Mouse (Mus musculus): ENCODE measurements around the gene Fbxo11.
"Not testable (repeated sequence)": the region's sequence is repeated elsewhere in the genome, so short reads cannot be mapped to it uniquely, and the experiment has no call there.

Gene Fbxo11

GRCm38 (mm10) chr17:88067202-88067901, 2.3 kb upstream of the Fbxo11 start:
- in situ Hi-C loops (cut with MseI, MboI): no loop called here

- in situ Hi-C loops (cut with MseI, MboI): no loop called here
Measured at GRCm38 (mm10) chr17:88066799-88067198, 1.7 kb upstream of the Fbxo11 start.

GRCm38 (mm10) chr17:88065801-88066646, 933 bp upstream of the Fbxo11 start:
- in situ Hi-C loops (cut with MseI, MboI): no loop called here

DNA sequence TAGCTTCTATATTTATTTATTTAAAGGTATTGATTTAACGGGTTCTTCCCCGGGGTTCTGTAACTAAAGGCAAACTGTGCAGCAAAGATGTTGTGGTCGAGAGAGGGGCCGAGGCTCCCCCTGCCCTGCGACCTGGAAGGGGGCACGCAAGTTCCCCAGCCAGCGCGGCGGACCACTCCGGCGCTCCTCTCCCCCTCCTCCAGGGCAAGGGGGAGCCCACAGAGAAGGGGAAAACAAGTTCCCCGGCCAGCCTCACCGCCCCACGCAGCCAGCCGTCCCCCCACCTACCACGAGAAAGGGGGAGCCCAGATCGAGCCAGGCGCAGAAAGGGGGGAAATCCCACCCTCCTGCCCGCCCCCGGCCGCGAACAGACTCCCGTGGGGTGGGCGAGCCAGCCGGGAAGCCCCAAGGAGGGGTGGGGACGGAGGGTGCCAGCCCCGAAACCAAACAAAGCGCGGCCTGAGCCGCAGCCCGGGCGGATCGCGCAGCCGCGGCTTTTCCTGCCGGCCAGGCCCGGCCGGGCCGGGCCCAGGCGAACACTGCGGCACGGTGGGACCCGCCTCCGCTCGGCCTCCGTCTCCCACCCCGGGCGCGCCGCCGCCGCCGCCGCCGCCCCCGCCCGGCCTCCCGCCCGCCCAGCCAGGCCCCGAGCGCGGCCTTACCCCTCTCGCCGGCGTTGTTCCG, 602 bp downstream of the Fbxo11 start:
- in situ Hi-C loops (cut with MseI, MboI): no loop called here

- in situ Hi-C loops (cut with MseI, MboI): no loop called here
Measured at GRCm38 (mm10) chr17:88063980-88064346, 1.1 kb downstream of the Fbxo11 start.

GRCm38 (mm10) chr17:88062860-88063580, 2.1 kb downstream of the Fbxo11 start:
- in situ Hi-C loops (cut with MseI, MboI): no loop called here

DNA sequence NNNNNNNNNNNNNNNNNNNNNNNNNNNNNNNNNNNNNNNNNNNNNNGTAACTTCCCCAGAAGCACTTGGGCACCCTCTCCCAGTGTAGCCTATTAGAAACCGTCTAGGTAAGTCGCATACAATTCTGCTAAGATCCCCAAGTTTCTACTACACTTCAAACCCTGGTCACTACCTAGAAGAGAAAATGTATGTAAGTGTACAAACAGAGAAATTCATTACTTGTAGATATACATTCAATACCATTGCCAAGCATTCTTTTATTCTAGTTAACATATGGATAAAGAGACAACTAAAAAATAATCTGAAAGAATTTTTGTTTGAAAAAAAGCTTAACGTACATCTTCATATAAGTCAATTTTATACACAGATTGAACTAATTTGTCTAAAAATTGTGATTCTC, 3.1 kb downstream of the Fbxo11 start:
- in situ Hi-C loops (cut with MseI, MboI): no loop called here

- in situ Hi-C loops (cut with MseI, MboI): no loop called here
Measured at GRCm38 (mm10) chr17:88058280-88058679, 6.8 kb downstream of the Fbxo11 start.

GRCm38 (mm10) chr17:88057846-88058245, 7.2 kb downstream of the Fbxo11 start:
- in situ Hi-C loops (cut with MseI, MboI): no loop called here

DNA sequence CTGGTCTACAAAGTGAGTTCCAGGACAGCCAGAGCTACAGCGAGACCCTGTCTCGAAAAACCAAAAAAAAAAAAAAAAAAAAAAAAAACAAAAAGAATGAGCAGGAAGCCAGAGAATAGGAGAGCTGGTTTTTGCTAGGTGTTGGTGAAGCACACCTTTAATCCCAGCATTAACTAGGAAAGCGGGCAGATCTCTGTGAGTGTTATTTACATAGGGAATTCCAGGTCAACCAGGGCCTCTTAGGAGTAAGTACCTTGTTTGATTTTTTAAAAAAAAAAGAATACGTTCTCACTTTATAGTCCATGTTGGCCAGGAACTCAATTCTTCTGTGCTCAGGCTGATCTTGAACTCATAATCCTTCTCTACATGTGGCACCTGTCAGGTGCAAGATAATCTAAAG, 13.4 kb downstream of the Fbxo11 start:
- in situ Hi-C loops (cut with MseI, MboI): no loop called here

GRCm38 (mm10) chr17:88050892-88051291, 14.2 kb downstream of the Fbxo11 start:
- in situ Hi-C loops (cut with MseI, MboI): no loop called here

DNA sequence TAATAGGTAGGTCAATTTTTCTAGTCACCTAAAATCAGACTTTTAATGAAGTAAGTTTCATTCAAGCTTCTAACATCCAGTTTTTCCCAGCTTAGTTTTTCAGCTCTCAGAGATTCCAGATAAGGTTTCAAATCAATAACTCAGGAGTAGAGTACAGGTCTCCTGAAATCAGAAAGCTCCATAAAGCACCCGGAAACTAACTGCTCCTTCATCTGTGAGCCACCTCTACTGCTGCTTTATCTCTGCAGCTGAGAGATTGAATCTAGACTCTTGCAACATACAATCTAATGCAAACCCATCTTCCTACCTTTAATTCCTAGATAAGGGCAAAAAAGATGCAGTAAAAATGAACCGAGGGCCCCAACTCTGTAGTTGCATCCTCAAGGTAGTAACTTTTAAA, 14.8 kb downstream of the Fbxo11 start:
- in situ Hi-C loops (cut with MseI, MboI): no loop called here

GRCm38 (mm10) chr17:88042099-88043086, 22.7 kb downstream of the Fbxo11 start:
- in situ Hi-C loops (cut with MseI, MboI): no loop called here

DNA sequence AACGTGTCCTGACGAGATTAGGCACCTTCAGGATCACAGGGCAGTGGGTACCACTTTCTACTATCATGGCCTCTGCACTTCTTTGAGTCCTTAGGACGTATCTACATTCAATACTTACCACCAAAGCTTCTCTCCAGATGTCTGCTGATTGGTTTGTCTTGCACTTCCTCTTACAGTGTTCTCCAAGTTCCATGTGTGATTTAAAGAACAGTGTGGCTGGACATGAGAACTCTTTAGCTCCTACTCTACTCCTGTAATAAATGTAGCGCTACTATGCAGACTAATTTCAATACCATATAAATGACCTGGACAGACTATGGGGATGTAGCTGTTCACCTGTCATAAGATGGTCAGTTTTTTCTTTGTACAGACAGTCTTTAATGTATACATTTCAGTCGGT, 24.3 kb downstream of the Fbxo11 start:
- in situ Hi-C loops (cut with MseI, MboI): no loop called here

DNA sequence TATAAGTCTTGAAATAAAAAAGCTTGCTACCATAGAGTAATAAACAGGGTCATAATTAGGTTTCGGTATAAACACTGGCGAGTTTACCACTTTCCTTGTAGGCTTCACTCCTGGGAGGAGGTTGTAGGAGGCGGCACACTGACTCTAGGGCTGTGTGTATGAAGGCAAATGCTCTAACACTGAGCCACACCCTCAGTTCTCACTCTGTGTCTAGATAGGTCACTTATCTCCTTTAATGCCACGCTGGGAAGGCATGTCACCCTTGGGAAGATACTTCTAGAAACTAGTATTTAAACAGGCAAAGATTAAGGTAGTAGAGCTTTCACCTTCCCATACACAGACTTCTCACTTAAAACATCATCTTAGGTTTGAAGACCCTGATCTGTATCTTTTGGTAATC, 30.7 kb downstream of the Fbxo11 start:
- in situ Hi-C loops (cut with MseI, MboI): no loop called here

- in situ Hi-C loops (cut with MseI, MboI): no loop called here
Measured at GRCm38 (mm10) chr17:88031755-88032154, 33.3 kb downstream of the Fbxo11 start.

- in situ Hi-C loops (cut with MseI, MboI): no loop called here
Measured at GRCm38 (mm10) chr17:88029194-88029970, 35.7 kb downstream of the Fbxo11 start.

- in situ Hi-C loops (cut with MseI, MboI): no loop called here
Measured at GRCm38 (mm10) chr17:88025227-88025626, 39.9 kb downstream of the Fbxo11 start.

- in situ Hi-C loops (cut with MseI, MboI): no loop called here
Measured at GRCm38 (mm10) chr17:88023924-88024323, 41.2 kb downstream of the Fbxo11 start.

DNA sequence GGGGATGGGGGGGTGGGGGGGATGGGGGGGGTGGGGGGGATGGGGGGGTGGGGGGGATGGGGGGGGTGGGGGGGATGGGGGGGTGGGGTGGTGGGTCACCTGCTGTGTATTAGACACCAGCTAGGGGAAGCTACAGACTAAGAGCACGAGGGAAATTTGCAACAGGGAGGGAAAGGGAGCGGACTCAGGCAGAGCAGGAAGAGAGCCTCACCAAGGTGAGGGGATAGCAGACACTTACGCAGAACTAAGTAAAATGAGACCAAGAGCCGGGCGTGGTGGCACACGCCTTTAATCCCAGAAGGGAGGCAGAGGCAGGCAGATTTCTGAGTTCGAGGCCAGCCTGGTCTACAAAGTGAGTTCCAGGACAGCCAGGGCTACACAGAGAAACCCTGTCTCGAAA, 49.1 kb downstream of the Fbxo11 start:
- in situ Hi-C loops (cut with MseI, MboI): not testable (repeated sequence)
